Mouse (Mus musculus) lung, embryonic 14.5 days (tissue): ENCODE measurements around the gene Gfod1. TPM values are rescaled to one million over a fixed set of nuclear protein-coding genes. Genes with fewer than 3 reads are reported as not detected.

Experiments used
- ATAC-seq: fragments of 200-750 bp; cut with Nextera tagmentation; 2 replicates; pipeline ENCODE4 v1.8.0; 2017; ENCODE audit warnings: mild to moderate bottlenecking, moderate TSS enrichment, moderate library complexity; ENCODE audit not compliant: insufficient read depth
- DNase-seq: peaks from one replicate; pipeline ENCODE4 v3.0.0-alpha.2; 2015
- H3K27ac ChIP-seq: fragments of 300-500 bp; sonication (generic); 2 replicates; pipeline ENCODE4 v1.5.1; 2014; ENCODE audit warnings: low read depth, mild to moderate bottlenecking, moderate library complexity
- H3K27me3 ChIP-seq: fragments of 300-500 bp; sonication (generic); 2 replicates; pipeline ENCODE4 v1.6.1; 2014; ENCODE audit warnings: low read length, control low read depth; ENCODE audit not compliant: insufficient read depth
- H3K36me3 ChIP-seq: fragments of 300-500 bp; sonication (generic); 2 replicates; pipeline ENCODE4 v1.6.1; 2014; ENCODE audit warnings: control low read depth; ENCODE audit not compliant: insufficient read depth
- H3K4me1 ChIP-seq: fragments of 300-500 bp; sonication (generic); 2 replicates; pipeline ENCODE4 v1.6.1; 2014; ENCODE audit warnings: antibody characterized with exemption, control low read depth; ENCODE audit not compliant: insufficient read depth
- H3K4me2 ChIP-seq: fragments of 300-500 bp; sonication (generic); 2 replicates; pipeline ENCODE4 v1.6.1; 2014; ENCODE audit warnings: mild to moderate bottlenecking
- H3K4me3 ChIP-seq: fragments of 300-500 bp; sonication (generic); 2 replicates; pipeline ENCODE4 v1.5.1; 2014; ENCODE audit warnings: low read depth, low read length
- H3K9ac ChIP-seq: fragments of 300-500 bp; sonication (generic); 2 replicates; pipeline ENCODE4 v1.6.1; 2014
- H3K9me3 ChIP-seq: fragments of 300-500 bp; sonication (generic); 2 replicates; pipeline ENCODE4 v1.6.1; 2016; ENCODE audit warnings: low read depth, low read length, control low read depth
- CTCF ChIP-seq: IDR thresholded peaks from 2 replicates; pipeline ENCODE4 v1.5.1; 2016; ENCODE audit warnings: antibody characterized with exemption, low read depth
- WGBS: fragments of 180-500 bp; shearing (Covaris S2); extraction: QIAGEN DNeasy Blood & Tissue Kit; methylation state at CpG from one replicate; pipeline ENCODE4 v1.1.7; 2014; 5-methylcytosine and 5-hydroxymethylcytosine counted together
- polyA plus RNA-seq: library from polyadenylated mRNA; unstranded; fragments of >200 nt; fragmentation: Nextera tagmentation; extraction: Ambion mirVana; gene quantifications from 2 replicates; pipeline ENCODE4 v1.2.1, GENCODE M21; 2014

Gene Gfod1
- polyA plus RNA-seq, 1 experiment from 2014 or later = 1.4 TPM

GRCm38 (mm10) chr13:43206118-43206683, 97.8 kb downstream of the Gfod1 start:
- Histone ChIP-seq H3K27me3 (no peaks in the 10 kb centered on the region), H3K4me1 (peaks cover 16% of the 10 kb centered on the region), H3K27ac (no peak overlapping the region)

GRCm38 (mm10) chr13:43203641-43204040, 100.3 kb downstream of the Gfod1 start:
- H3K27ac ChIP-seq = peak overlapping the region; percentile 45; the same call in 1 of the 2 replicates
- DNase-seq (peak; percentile 67), ATAC-seq (peak; percentile 52; the same call in 1 of the 2 replicates)
- no peaks in the 10 kb centered on the region for H3K27me3 ChIP-seq
- H3K4me1 ChIP-seq = peaks cover 16% of the 10 kb centered on the region
- no peak overlapping the region for H3K4me2 ChIP-seq
- no peaks in the 10 kb centered on the region for H3K9me3 ChIP-seq
- H3K4me3 ChIP-seq = no peak overlapping the region
- no peak for TF ChIP-seq CTCF
- 31% methylated on average over 5 of the region's 5 CpGs for WGBS
- H3K36me3 ChIP-seq = no peaks in the 10 kb centered on the region
- no peak overlapping the region for H3K9ac ChIP-seq

More at GRCm38 (mm10) chr13:43206118-43206683, 97.8 kb downstream of the Gfod1 start:
- WGBS = 83% methylated on average over 12 of the region's 12 CpGs
- DNase-seq (no peak), ATAC-seq (no peak)
- Histone ChIP-seq H3K36me3 (no peaks in the 10 kb centered on the region), H3K4me2 (no peak overlapping the region), H3K9ac (no peak overlapping the region), H3K4me3 (no peak overlapping the region), H3K9me3 (no peaks in the 10 kb centered on the region)
- no peak for TF ChIP-seq CTCF

- peaks cover 15% of the 10 kb centered on the region for H3K4me1 ChIP-seq
- TF ChIP-seq CTCF = peak; percentile 43
- H3K4me3 ChIP-seq = no peak overlapping the region
- H3K4me2 ChIP-seq = no peak overlapping the region
- no peaks in the 10 kb centered on the region for H3K36me3 ChIP-seq
- peak overlapping the region; percentile 45; the same call in 1 of the 2 replicates for H3K27ac ChIP-seq
- H3K27me3 ChIP-seq = no peaks in the 10 kb centered on the region
- DNase-seq (no peak), ATAC-seq (peak; percentile 56)
- H3K9me3 ChIP-seq = no peaks in the 10 kb centered on the region
- H3K9ac ChIP-seq = no peak overlapping the region
- 74% methylated on average over 7 of the region's 7 CpGs for whole genome bisulfite sequencing
Measured at GRCm38 (mm10) chr13:43203234-43203633, 100.7 kb downstream of the Gfod1 start.

GRCm38 (mm10) chr13:43202351-43202750, 101.6 kb downstream of the Gfod1 start:
- no peaks in the 10 kb centered on the region for H3K36me3 ChIP-seq
- ATAC-seq (no peak), DNase-seq (no peak)
- no peak overlapping the region for H3K27ac ChIP-seq
- peaks cover 15% of the 10 kb centered on the region for H3K4me1 ChIP-seq
- no peak for TF ChIP-seq CTCF
- H3K9me3 ChIP-seq = no peaks in the 10 kb centered on the region
- 86% methylated on average over 10 of the region's 10 CpGs for WGBS
- no peak overlapping the region for H3K4me2 ChIP-seq
- no peaks in the 10 kb centered on the region for H3K27me3 ChIP-seq
- no peak overlapping the region for H3K9ac ChIP-seq
- H3K4me3 ChIP-seq = no peak overlapping the region

GRCm38 (mm10) chr13:43201033-43201432, 102.9 kb downstream of the Gfod1 start:
- DNase-seq = peak; percentile 67

GRCm38 (mm10) chr13:43200473-43200872, 103.5 kb downstream of the Gfod1 start:
- no peak for ATAC-seq
- H3K27ac ChIP-seq = no peak overlapping the region
- H3K36me3 ChIP-seq = no peaks in the 10 kb centered on the region
- 72% methylated on average over 22 of the region's 22 CpGs for WGBS
- H3K4me2 ChIP-seq = no peak overlapping the region
- no peak overlapping the region for H3K9ac ChIP-seq
- DNase-seq = no peak
- peak; percentile 38; the same call in 1 of the 2 replicates for TF ChIP-seq CTCF
- H3K9me3 ChIP-seq = no peaks in the 10 kb centered on the region
- H3K4me3 ChIP-seq = no peak overlapping the region
- no peaks in the 10 kb centered on the region for H3K27me3 ChIP-seq
- peaks cover 25% of the 10 kb centered on the region for H3K4me1 ChIP-seq

More at GRCm38 (mm10) chr13:43201033-43201432, 102.9 kb downstream of the Gfod1 start:
- peak; percentile 73 for TF ChIP-seq CTCF
- H3K4me1 ChIP-seq = peaks cover 21% of the 10 kb centered on the region
- H3K27ac ChIP-seq = no peak overlapping the region
- no peaks in the 10 kb centered on the region for H3K36me3 ChIP-seq
- no peak for ATAC-seq
- WGBS = 45% methylated on average over 22 of the region's 22 CpGs
- no peaks in the 10 kb centered on the region for H3K9me3 ChIP-seq
- H3K4me3 ChIP-seq = no peak overlapping the region
- no peak overlapping the region for H3K9ac ChIP-seq
- H3K27me3 ChIP-seq = no peaks in the 10 kb centered on the region
- no peak overlapping the region for H3K4me2 ChIP-seq

GRCm38 (mm10) chr13:43199749-43200148, 104.2 kb downstream of the Gfod1 start:
- ATAC-seq (no peak), DNase-seq (peak; percentile 52)
- Histone ChIP-seq H3K27me3 (no peaks in the 10 kb centered on the region), H3K36me3 (no peaks in the 10 kb centered on the region), H3K9me3 (no peaks in the 10 kb centered on the region), H3K4me2 (no peak overlapping the region), H3K27ac (no peak overlapping the region), H3K4me3 (no peak overlapping the region), H3K9ac (no peak overlapping the region), H3K4me1 (peaks cover 25% of the 10 kb centered on the region)
- WGBS = 64% methylated on average over 5 of the region's 5 CpGs
- TF ChIP-seq CTCF = peak; percentile 61
